Mouse (Mus musculus) lung, postnatal 0 days (tissue): ENCODE measurements around the gene Cryl1.

Experiments
- CTCF ChIP-seq: IDR thresholded peaks from 2 replicates; pipeline ENCODE4 v1.5.1; 2016; ENCODE audit warnings: antibody characterized with exemption, mild to moderate bottlenecking
- EP300 ChIP-seq: IDR thresholded peaks from 2 replicates; pipeline ENCODE4 v1.6.1; 2016; ENCODE audit warnings: antibody characterized with exemption, mild to moderate bottlenecking, control low read depth

- TF ChIP-seq CTCF (no peak), EP300 (no peak)
Observed at GRCm38 (mm10) chr14:57376016-57376415, 22.3 kb downstream of the Cryl1 start.
